Mouse (Mus musculus) neural tube, embryonic 12.5 days (tissue): ENCODE results near the gene Olfr910. TPM values are rescaled to one million over a fixed set of nuclear protein-coding genes. Genes with fewer than 3 reads are reported as not detected.

Experiments used
- ATAC-seq: fragments of 200-750 bp; cut with Nextera tagmentation; 2 replicates; pipeline ENCODE4 v1.8.0; 2017; ENCODE audit warnings: low read depth, mild to moderate bottlenecking, moderate TSS enrichment, moderate library complexity; ENCODE audit not compliant: low FRiP score
- H3K27ac ChIP-seq: fragments of 300-500 bp; sonication (generic); 2 replicates; pipeline ENCODE4 v1.5.1; 2016
- H3K27me3 ChIP-seq: fragments of 300-500 bp; sonication (generic); replicated peaks from 2 replicates; pipeline ENCODE4 v1.6.1; 2016; ENCODE audit warnings: mild to moderate bottlenecking
- H3K36me3 ChIP-seq: fragments of 300-500 bp; sonication (generic); 2 replicates; pipeline ENCODE4 v1.6.1; 2016; ENCODE audit warnings: mild to moderate bottlenecking
- H3K4me1 ChIP-seq: fragments of 300-500 bp; sonication (generic); 2 replicates; pipeline ENCODE4 v1.6.1; 2016
- H3K4me2 ChIP-seq: fragments of 300-500 bp; sonication (generic); replicated peaks from 2 replicates; pipeline ENCODE4 v1.6.1; 2016; ENCODE audit warnings: mild to moderate bottlenecking
- H3K4me3 ChIP-seq: fragments of 300-500 bp; sonication (generic); 2 replicates; pipeline ENCODE4 v1.5.1; 2016
- H3K9ac ChIP-seq: fragments of 300-500 bp; sonication (generic); 2 replicates; pipeline ENCODE4 v1.6.1; 2016; ENCODE audit warnings: mild to moderate bottlenecking
- H3K9me3 ChIP-seq: fragments of 300-500 bp; sonication (generic); 2 replicates; pipeline ENCODE4 v1.6.1; 2016; ENCODE audit warnings: mild to moderate bottlenecking
- WGBS: fragments of 180-500 bp; shearing (Covaris S2); methylation state at CpG from one replicate; pipeline ENCODE4 v1.1.7; 2016; 5-methylcytosine and 5-hydroxymethylcytosine counted together
- polyA plus RNA-seq: library from polyadenylated mRNA; unstranded; fragments of >200 nt; fragmentation: Nextera tagmentation; extraction: Ambion mirVana; gene quantifications from 2 replicates; pipeline ENCODE4 v1.2.1, GENCODE M21; 2016

Olfr910 gene
- polyA plus RNA-seq: not detected in 2 replicates

DNA sequence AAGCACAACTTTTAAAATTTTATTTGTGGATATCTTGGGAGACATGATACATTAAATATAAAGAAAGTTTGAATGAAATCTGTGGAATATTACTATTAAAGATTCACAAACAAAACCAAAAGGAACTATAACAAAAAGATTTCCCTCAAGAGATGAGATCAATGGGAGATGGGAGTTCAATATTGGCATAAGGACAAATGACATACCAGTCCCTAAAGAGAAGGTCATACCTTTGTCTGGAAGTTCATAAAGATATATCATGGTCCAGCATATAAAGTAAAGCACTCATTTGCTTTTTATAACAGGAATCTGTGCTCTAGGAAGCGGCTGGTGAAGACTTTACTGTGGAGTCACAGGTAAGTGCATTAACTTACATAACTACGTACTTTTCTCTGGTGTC, at the start of gene Olfr910:
Gene Olfr910 (plus strand): TSS at position 301 of the 400 bp plus-strand sequence.
- Histone ChIP-seq H3K9ac (no peak within 1 kb of the TSS), H3K27ac (no peak within 1 kb of the TSS), H3K27me3 (no peaks in the 10 kb centered on the region), H3K4me1 (no peaks in the 10 kb centered on the region), H3K4me3 (no peak within 1 kb of the TSS), H3K36me3 (no peaks in the 10 kb centered on the region), H3K9me3 (no peaks in the 10 kb centered on the region), H3K4me2 (no peak within 1 kb of the TSS)
- no peak for ATAC-seq
- 93% methylated on average over 2 of the region's 2 CpGs for WGBS

GRCm38 (mm10) chr9:38495501-38495900, 42.1 kb upstream of the Olfr910 start, which contains the start of gene Olfr907:
Olfr907 (plus strand) TSS chr9:38495801.
- Histone ChIP-seq H3K9me3 (no peaks in the 10 kb centered on the region), H3K9ac (no peak within 1 kb of the TSS), H3K27ac (no peak within 1 kb of the TSS), H3K27me3 (no peaks in the 10 kb centered on the region), H3K4me1 (no peaks in the 10 kb centered on the region), H3K4me3 (no peak within 1 kb of the TSS), H3K4me2 (no peak within 1 kb of the TSS), H3K36me3 (no peaks in the 10 kb centered on the region)
- ATAC-seq: no peak
- WGBS: 89% methylated on average over 2 of the region's 2 CpGs

GRCm38 (mm10) chr9:38512353-38512752, 25.3 kb upstream of the Olfr910 start:
- H3K4me2 ChIP-seq: no peak overlapping the region
- H3K27me3 ChIP-seq: no peaks in the 10 kb centered on the region
- no peaks in the 10 kb centered on the region for H3K36me3 ChIP-seq
- H3K9me3 ChIP-seq: no peaks in the 10 kb centered on the region
- ATAC-seq: no peak
- no peaks in the 10 kb centered on the region for H3K4me1 ChIP-seq
- H3K4me3 ChIP-seq: no peak overlapping the region
- H3K27ac ChIP-seq: no peak overlapping the region
- no peak overlapping the region for H3K9ac ChIP-seq
- WGBS: 64% methylated on average over 2 of the region's 2 CpGs

GRCm38 (mm10) chr9:38521280-38521679, 16.4 kb upstream of the Olfr910 start, which contains the start of gene Olfr911-ps1:
Olfr911-ps1 (plus strand) TSS chr9:38521580.
- no peak within 1 kb of the TSS for H3K4me2 ChIP-seq
- no peak within 1 kb of the TSS for H3K9ac ChIP-seq
- no peak within 1 kb of the TSS for H3K4me3 ChIP-seq
- H3K9me3 ChIP-seq: no peaks in the 10 kb centered on the region
- ATAC-seq: no peak
- H3K27ac ChIP-seq: no peak within 1 kb of the TSS
- H3K27me3 ChIP-seq: no peaks in the 10 kb centered on the region
- no peaks in the 10 kb centered on the region for H3K4me1 ChIP-seq
- WGBS: 88% methylated on average over 1 of the region's 1 CpGs
- no peaks in the 10 kb centered on the region for H3K36me3 ChIP-seq

DNA sequence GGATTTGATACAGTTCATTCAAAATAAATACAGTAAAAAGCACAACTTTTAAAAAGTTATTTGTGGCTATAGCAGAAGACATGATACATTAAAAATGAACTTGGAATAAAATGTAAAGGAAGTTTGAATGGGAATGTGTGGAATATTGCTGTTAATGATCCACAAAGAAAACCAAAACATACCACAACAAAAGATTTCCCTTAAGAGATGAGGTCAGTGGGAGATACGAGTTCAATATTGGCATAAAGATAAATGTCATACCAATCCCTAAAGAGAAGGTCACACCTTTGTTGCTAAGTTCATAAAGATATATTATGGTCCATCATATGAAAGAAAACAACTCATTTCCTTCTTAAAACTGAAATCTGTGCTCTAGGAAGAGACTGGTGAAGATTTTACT, 42.2 kb downstream of the Olfr910 start, which contains the start of gene Olfr912:
Gene Olfr912 (plus strand): TSS at position 301 of the 400 bp plus-strand sequence.
- H3K27ac ChIP-seq: no peak within 1 kb of the TSS
- no peak within 1 kb of the TSS for H3K4me3 ChIP-seq
- H3K36me3 ChIP-seq: no peaks in the 10 kb centered on the region
- H3K27me3 ChIP-seq: no peaks in the 10 kb centered on the region
- ATAC-seq: no peak
- no peak within 1 kb of the TSS for H3K4me2 ChIP-seq
- H3K4me1 ChIP-seq: no peaks in the 10 kb centered on the region
- H3K9ac ChIP-seq: no peak within 1 kb of the TSS
- WGBS: 83% methylated on average over 1 of the region's 1 CpGs
- H3K9me3 ChIP-seq: no peaks in the 10 kb centered on the region

Other genes starting within 250 kb of the Olfr910 start
- gene Olfr896-ps1, start 246.7 kb upstream of the Olfr910 start, polyA plus RNA-seq: not detected in 2 replicates
- gene Olfr25, start 208.8 kb upstream of the Olfr910 start, polyA plus RNA-seq: not detected in 2 replicates
- not detected in 2 replicates for gene Olfr898, start 189.4 kb upstream of the Olfr910 start, polyA plus RNA-seq
- not detected in 2 replicates for gene Olfr250, start 171.0 kb upstream of the Olfr910 start, polyA plus RNA-seq
- gene Olfr251, start 160.8 kb upstream of the Olfr910 start, polyA plus RNA-seq: not detected in 2 replicates
- not detected in 2 replicates for gene Olfr147, start 136.2 kb upstream of the Olfr910 start, polyA plus RNA-seq
- not detected in 2 replicates for gene Olfr901, start 108.4 kb upstream of the Olfr910 start, polyA plus RNA-seq
- gene Olfr902, start 90.2 kb upstream of the Olfr910 start, polyA plus RNA-seq: not detected in 2 replicates
- gene Olfr904, start 74.7 kb upstream of the Olfr910 start, polyA plus RNA-seq: not detected in 2 replicates
- gene Olfr905, start 66.7 kb upstream of the Olfr910 start, polyA plus RNA-seq: not detected in 2 replicates
- not detected in 2 replicates for gene Olfr906, start 50.8 kb upstream of the Olfr910 start, polyA plus RNA-seq
- gene Olfr907, start 42.0 kb upstream of the Olfr910 start, polyA plus RNA-seq: not detected in 2 replicates
- not detected in 2 replicates for gene Olfr911-ps1, start 16.3 kb upstream of the Olfr910 start, polyA plus RNA-seq
- not detected in 2 replicates for gene Olfr912, start 42.3 kb downstream of the Olfr910 start, polyA plus RNA-seq
- not detected in 2 replicates for gene Olfr913, start 54.9 kb downstream of the Olfr910 start, polyA plus RNA-seq
- gene Olfr914, start 67.3 kb downstream of the Olfr910 start, polyA plus RNA-seq: not detected in 2 replicates
- gene Olfr916, start 122.0 kb downstream of the Olfr910 start, polyA plus RNA-seq: not detected in 2 replicates
- gene Olfr917, start 128.0 kb downstream of the Olfr910 start, polyA plus RNA-seq: not detected in 2 replicates
- gene Olfr918, start 136.8 kb downstream of the Olfr910 start, polyA plus RNA-seq: not detected in 2 replicates
- gene Olfr919, start 165.8 kb downstream of the Olfr910 start, polyA plus RNA-seq: not detected in 2 replicates
- gene Vwa5a, start 180.4 kb downstream of the Olfr910 start, polyA plus RNA-seq: 8.5 and 9.7 TPM in 2 replicates
- not detected in 2 replicates for gene Olfr920, start 214.4 kb downstream of the Olfr910 start, polyA plus RNA-seq
- gene Olfr921, start 235.2 kb downstream of the Olfr910 start, polyA plus RNA-seq: not detected in 2 replicates